Mouse (Mus musculus) C2C12 (cell line): ENCODE data around the gene Cdk2ap2.

Experiments used
- CTCF ChIP-seq: IDR thresholded peaks from one replicate; pipeline ENCODE4 v1.5.1; 2011; ENCODE audit not compliant: control insufficient read depth, insufficient read depth, insufficient read length
- MAX ChIP-seq: IDR thresholded peaks from one replicate; pipeline ENCODE4 v1.6.1; 2011; ENCODE audit warnings: mild to moderate bottlenecking, control low read depth
- USF1 ChIP-seq: IDR thresholded peaks from one replicate; pipeline ENCODE4 v1.6.1; 2011; ENCODE audit warnings: low read depth, mild to moderate bottlenecking, control low read depth, moderate library complexity

- TF ChIP-seq CTCF (no peak), USF1 (no peak), MAX (no peak)
Measured at GRCm38 (mm10) chr19:4099837-4100717, 3.1 kb downstream of the Cdk2ap2 start, which contains the start of gene Pitpnm1.
